Mouse (Mus musculus) thymus, adult 2 months (tissue): ENCODE data around the gene Strn.

Experiments used
- CTCF ChIP-seq: fragments of 200-500 bp; IDR thresholded peaks from 2 replicates; pipeline ENCODE4 v1.5.1; 2012; ENCODE audit warnings: mild to moderate bottlenecking, control low read depth, low read length, moderate library complexity, borderline replicate concordance; ENCODE audit not compliant: control insufficient read depth, poor library complexity, insufficient read depth; ENCODE audit errors: extremely low read depth
- POLR2A ChIP-seq: fragments of 200-500 bp; IDR thresholded peaks from 2 replicates; pipeline ENCODE4 v1.6.1; 2012; ENCODE audit warnings: mild to moderate bottlenecking, low read length, control low read depth, moderate library complexity; ENCODE audit not compliant: control insufficient read depth, poor library complexity, insufficient read depth; ENCODE audit errors: extremely low read depth

- TF ChIP-seq CTCF (no peak), POLR2A (no peak)
These were observed 28.6 kb downstream of the Strn start for GRCm38 (mm10) chr17:78708422-78708821.
